Mouse (Mus musculus): Measurements from ENCODE around the gene Med28.

DNA sequence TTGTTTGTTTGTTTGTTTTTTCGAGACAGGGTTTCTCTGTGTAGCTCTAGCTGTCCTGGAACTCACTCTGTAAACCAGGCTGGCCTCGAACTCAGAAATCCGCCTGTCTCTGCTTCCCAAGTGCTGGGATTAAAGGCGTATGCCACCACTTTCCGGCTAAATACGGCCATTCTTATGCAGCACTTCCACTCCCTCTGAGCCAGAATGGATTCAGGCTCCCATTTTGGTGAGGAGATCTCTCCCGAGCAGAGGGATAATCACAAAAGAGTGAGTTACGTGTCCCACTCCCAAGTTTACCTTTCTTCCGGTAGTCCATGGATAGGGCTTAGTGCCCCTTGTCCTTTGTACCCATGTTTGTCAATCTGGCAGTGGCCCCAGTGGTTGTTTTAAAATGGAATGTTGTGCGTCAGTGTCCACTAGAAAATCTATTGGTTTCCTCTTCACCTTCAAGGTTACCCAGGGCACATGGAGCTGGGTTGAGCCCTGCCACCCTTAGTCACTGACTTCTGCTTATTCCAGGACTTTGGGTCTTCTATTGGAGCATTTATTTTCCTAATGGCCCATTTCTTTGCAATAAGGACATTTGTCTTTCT, 4.8 kb upstream of the Med28 start:
- TF ChIP-seq ZNF384 (IDR thresholded peaks at IDR 0.05; ENCODE audit: low read depth, low read length) (no peak), ZC3H11A (IDR thresholded peaks at IDR 0.05; ENCODE audit: borderline replicate concordance, low read depth, low read length) (no peak), CHD2 (IDR thresholded peaks at IDR 0.05; ENCODE audit: low read depth, low read length) (no peak)
